Mouse (Mus musculus) heart, embryonic 10.5 days (tissue): ENCODE measurements around the gene Psme3. TPM values are rescaled to one million over a fixed set of nuclear protein-coding genes. Genes with fewer than 3 reads are reported as not detected.

Experiments
- DNase-seq: peaks from one replicate; pipeline ENCODE4 v3.0.0-alpha.2; 2017; ENCODE audit warnings: low spot score
- H3K27ac ChIP-seq: fragments of 300-500 bp; sonication (generic); 2 replicates; pipeline ENCODE4 v1.5.1; 2016; ENCODE audit warnings: mild to moderate bottlenecking
- H3K27me3 ChIP-seq: fragments of 300-500 bp; sonication (generic); 2 replicates; pipeline ENCODE4 v1.6.1; 2016; ENCODE audit warnings: mild to moderate bottlenecking; ENCODE audit not compliant: poor library complexity, insufficient read depth, severe bottlenecking
- H3K36me3 ChIP-seq: fragments of 300-500 bp; sonication (generic); 2 replicates; pipeline ENCODE4 v1.6.1; 2016; ENCODE audit warnings: mild to moderate bottlenecking, moderate library complexity
- H3K4me1 ChIP-seq: fragments of 300-500 bp; sonication (generic); 2 replicates; pipeline ENCODE4 v1.6.1; 2016; ENCODE audit warnings: mild to moderate bottlenecking
- H3K4me3 ChIP-seq: fragments of 300-500 bp; sonication (generic); 2 replicates; pipeline ENCODE4 v1.5.1; 2016; ENCODE audit warnings: mild to moderate bottlenecking, moderate library complexity
- H3K9me3 ChIP-seq: fragments of 300-500 bp; sonication (generic); 2 replicates; pipeline ENCODE4 v1.6.1; 2016; ENCODE audit warnings: mild to moderate bottlenecking, moderate library complexity
- WGBS: fragments of 180-500 bp; shearing (Covaris S2); methylation state at CpG from one replicate; pipeline ENCODE4 v1.1.7; 2016; 5-methylcytosine and 5-hydroxymethylcytosine counted together
- polyA plus RNA-seq: library from polyadenylated mRNA; unstranded; fragments of >200 nt; fragmentation: Nextera tagmentation; extraction: Ambion mirVana; gene quantifications from 2 replicates; pipeline ENCODE4 v1.2.1, GENCODE M21; 2016

The Psme3 gene
- polyA plus RNA-seq, 1 experiment from 2014 or later: 177 TPM

DNA sequence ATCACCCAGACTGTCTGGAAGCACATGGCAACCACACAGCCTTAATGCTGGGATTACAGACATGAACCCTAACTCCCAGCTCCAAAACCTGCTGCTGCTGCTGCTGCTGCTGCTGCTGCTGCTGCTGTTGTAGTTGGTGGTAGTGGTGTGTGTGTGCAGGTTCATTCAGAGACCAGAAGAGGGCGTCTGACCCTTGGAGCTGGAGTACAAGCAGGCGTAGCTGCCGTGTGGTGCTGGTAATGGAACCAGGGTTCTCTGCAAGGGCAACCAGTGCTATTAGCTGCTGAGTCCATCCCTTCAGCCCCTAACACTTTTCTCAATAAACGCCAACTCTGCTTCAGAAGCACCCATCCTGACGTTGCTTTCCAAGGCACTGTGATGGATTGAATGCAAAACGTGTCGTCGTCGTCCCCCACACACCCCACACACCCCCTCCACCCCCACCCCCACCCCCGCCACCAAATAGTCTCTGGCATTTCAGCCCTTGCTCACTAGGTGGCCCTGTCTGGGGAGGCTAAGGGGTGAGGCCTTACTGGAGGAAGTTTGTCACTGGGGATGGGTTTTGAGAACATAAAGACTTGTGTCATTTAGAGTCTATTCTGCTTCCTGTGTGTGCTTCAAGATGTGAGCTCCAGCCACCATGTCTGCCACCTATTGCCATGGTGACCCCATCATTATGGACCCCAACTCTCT is 31.2 kb downstream of the Psme3 start:
- WGBS: 68% methylated on average over 10 of the region's 10 CpGs
- no peak overlapping the region for H3K27ac ChIP-seq
- peaks cover 18% of the 10 kb centered on the region for H3K4me1 ChIP-seq
- H3K36me3 ChIP-seq: 0 out of 2 replicates have a peak, but pooled peaks cover 2% of the 10 kb centered on the region
- H3K4me3 ChIP-seq: no peak overlapping the region
- H3K9me3 ChIP-seq: no peaks in the 10 kb centered on the region
- no peak for DNase-seq
- no peaks in the 10 kb centered on the region; the same call in 1 of the 2 replicates for H3K27me3 ChIP-seq

DNA sequence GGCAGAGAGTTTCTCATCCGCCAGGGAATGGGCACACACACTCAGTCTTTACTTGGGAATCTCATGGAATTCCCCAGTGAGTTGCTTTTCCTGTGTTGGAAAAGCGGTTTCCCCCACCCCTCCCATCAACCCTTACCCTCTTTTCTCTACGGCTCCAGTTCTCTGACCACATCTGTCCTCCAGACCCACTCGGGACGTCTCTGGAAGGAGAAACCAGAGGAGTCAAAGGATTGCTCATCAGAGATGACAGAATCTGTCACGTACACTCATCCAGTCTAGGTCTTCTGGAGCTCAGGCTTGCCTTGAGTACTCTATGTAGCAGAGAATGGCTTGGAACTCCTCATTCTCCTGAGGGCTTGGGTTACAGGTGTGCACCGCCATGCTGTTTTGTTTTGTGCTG is 32.8 kb downstream of the Psme3 start:
- 60% methylated on average over 7 of the region's 7 CpGs for WGBS
- Histone ChIP-seq H3K27ac (no peak overlapping the region), H3K27me3 (no peaks in the 10 kb centered on the region; the same call in 1 of the 2 replicates), H3K4me1 (peaks cover 19% of the 10 kb centered on the region), H3K4me3 (no peak overlapping the region), H3K36me3 (0 out of 2 replicates have a peak, but pooled peaks cover 2% of the 10 kb centered on the region), H3K9me3 (no peaks in the 10 kb centered on the region)
- DNase-seq: no peak

DNA sequence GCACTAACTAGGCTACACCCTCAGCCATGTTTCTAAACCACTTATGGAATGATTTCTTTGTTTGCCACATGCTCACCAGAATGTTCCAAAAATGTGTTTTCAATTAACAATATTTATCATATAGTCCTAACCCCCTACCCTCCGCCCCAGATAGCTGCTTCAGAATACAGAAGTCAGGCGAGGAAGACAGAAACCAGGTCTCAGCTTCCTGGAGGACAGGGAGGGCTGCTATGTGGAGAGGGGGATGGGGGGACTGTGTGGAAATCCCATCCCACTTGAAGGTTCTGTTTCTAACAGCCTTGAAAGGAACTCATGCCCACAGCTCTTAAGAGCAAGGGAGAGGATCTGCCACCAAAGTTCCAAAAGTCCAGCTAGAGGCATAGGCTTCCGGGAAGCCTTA is 33.2 kb downstream of the Psme3 start:
- Histone ChIP-seq H3K9me3 (no peaks in the 10 kb centered on the region), H3K27me3 (no peaks in the 10 kb centered on the region; the same call in 1 of the 2 replicates), H3K4me3 (no peak overlapping the region), H3K4me1 (peaks cover 19% of the 10 kb centered on the region), H3K36me3 (0 out of 2 replicates have a peak, but pooled peaks cover 2% of the 10 kb centered on the region), H3K27ac (no peak overlapping the region)
- no peak for DNase-seq
- WGBS: 73% methylated on average over 3 of the region's 3 CpGs

DNA sequence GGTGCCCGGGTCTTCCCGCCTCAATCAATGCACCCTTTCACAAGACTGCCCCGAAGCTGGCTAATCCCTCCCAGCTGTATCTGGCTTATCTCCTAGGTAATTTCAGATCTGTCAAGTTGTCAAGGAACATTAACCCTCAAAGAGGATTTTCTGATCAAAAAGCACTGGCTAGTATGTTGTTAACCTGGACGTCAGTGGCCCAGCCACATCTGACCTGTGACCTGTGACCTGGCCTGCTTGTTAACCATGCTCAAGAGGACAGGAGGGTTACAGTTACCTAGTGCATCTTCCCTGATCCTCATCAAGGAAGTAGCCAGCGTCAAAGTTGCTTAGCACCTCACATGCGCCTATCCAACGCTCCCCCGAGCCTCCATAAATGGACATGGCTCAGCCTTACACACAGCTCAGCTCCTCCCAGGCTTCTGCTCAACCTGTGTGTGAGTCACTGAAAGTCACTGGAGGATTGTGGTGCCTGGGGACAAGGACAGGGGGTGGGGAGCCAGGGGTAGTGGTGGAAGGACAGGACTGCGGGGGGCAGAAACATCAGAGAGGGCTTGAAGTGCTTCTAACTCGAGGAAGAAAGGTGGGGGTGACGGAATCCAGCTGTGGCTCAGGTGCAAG is 35.2 kb downstream of the Psme3 start:
- Histone ChIP-seq H3K9me3 (no peaks in the 10 kb centered on the region), H3K36me3 (0 out of 2 replicates have a peak, but pooled peaks cover 2% of the 10 kb centered on the region), H3K27me3 (no peaks in the 10 kb centered on the region; the same call in 1 of the 2 replicates), H3K4me1 (peaks cover 19% of the 10 kb centered on the region), H3K27ac (0 out of 2 replicates have a peak overlapping the region, but pooled peaks have one; percentile 10), H3K4me3 (no peak overlapping the region)
- whole genome bisulfite sequencing: 54% methylated on average over 11 of the region's 11 CpGs
- no peak for DNase-seq

DNA sequence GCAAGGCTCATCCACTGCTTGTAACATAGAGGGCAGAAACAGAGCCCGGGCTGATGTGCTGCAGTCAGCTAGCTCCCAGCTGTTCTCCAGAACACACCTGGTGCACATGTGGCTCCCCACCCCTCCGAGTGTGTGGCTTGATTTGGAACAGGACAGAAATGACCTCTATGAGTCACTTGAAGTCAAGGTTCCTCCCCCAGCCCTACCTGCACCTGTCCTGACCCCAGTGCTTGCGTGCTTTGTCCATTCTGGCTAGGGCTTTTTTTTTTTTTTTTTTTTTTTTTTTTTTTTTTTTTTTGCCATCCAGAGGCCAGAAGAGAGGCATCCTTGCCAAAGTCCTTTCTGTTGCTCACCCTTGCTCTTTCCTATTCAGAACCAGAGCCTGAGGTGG is 35.7 kb downstream of the Psme3 start:
- 56% methylated on average over 3 of the region's 3 CpGs for WGBS
- Histone ChIP-seq H3K27me3 (no peaks in the 10 kb centered on the region; the same call in 1 of the 2 replicates), H3K27ac (0 out of 2 replicates have a peak overlapping the region, but pooled peaks have one; percentile 10), H3K4me1 (peaks cover 19% of the 10 kb centered on the region), H3K4me3 (no peak overlapping the region), H3K9me3 (no peaks in the 10 kb centered on the region), H3K36me3 (0 out of 2 replicates have a peak, but pooled peaks cover 2% of the 10 kb centered on the region)
- no peak for DNase-seq

DNA sequence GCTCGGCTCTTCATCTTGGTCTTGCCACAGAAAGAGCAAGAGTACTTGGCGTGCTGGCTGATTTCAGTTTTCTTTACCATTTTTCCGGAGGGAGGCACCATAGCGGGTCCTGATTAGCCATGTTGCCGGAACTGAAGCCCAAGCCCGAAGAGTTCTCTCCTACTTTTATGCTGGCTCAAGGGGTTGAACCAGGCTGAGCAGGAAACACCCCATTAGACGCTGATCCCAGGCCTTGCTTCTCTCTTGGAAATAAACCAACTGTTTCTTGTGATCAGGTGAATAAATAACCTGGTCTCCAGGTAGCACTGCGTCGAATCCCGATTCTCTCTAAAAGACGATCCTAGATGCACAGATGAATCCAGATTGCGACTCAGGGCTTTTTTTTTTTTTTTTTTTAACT is 37.4 kb downstream of the Psme3 start:
- no peaks in the 10 kb centered on the region; the same call in 1 of the 2 replicates for H3K27me3 ChIP-seq
- 0 out of 2 replicates have a peak, but pooled peaks cover 2% of the 10 kb centered on the region for H3K36me3 ChIP-seq
- WGBS: 87% methylated on average over 12 of the region's 12 CpGs
- H3K9me3 ChIP-seq: no peaks in the 10 kb centered on the region
- H3K4me1 ChIP-seq: peaks cover 21% of the 10 kb centered on the region
- H3K4me3 ChIP-seq: no peak overlapping the region
- no peak for DNase-seq
- no peak overlapping the region for H3K27ac ChIP-seq

DNA sequence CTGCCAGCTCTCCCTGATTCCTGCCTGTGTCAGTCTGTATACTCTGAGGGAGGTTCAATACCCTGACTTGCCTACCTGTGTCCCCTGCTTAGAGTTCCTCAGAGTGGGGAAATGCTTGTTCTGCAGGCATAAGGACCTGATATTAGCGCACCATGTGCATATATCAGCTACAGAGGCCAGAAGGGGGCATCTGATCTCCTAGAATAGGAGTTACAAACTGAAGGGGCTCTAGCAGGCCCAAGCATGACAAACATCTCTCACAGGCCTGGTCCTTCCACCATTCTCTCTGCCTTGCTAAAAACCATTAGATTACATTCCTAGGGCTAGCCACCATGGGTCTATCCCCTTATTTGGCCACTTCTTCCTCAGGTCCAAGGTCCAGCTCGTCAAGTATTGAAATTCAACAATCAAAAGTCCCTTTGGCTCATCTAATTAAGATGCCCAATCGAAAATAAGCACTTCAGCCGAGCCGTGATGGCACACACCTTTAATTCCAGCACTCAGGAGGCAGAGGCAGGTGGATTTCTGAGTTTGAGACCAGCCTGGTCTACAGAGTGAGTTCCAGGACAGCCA is 38.5 kb downstream of the Psme3 start:
- Histone ChIP-seq H3K36me3 (0 out of 2 replicates have a peak, but pooled peaks cover 2% of the 10 kb centered on the region), H3K4me1 (peaks cover 16% of the 10 kb centered on the region), H3K27ac (no peak overlapping the region), H3K27me3 (no peaks in the 10 kb centered on the region; the same call in 1 of the 2 replicates), H3K9me3 (no peaks in the 10 kb centered on the region), H3K4me3 (no peak overlapping the region)
- 81% methylated on average over 5 of the region's 5 CpGs for WGBS
- no peak for DNase-seq

DNA sequence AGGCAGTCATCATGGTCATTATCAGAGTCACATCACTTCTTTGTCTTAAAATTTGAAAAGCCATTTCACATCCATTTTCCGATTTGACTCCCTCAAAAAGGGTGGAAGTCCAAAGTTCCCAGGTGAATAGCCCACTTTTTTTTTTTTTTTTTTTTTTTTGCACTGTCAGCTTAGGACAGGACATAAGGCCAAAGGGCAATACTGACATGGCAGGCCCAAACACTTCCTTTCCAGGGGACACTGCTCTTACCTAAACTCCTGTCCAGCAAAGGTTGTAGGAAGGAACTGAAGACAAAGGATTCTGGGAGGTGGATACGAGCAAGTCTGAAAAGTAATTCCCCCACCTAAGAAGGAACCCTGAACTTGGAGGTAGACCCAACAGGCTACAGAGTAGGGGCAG is 39.9 kb downstream of the Psme3 start:
- Histone ChIP-seq H3K27me3 (no peaks in the 10 kb centered on the region; the same call in 1 of the 2 replicates), H3K4me3 (no peak overlapping the region), H3K4me1 (peaks cover 30% of the 10 kb centered on the region), H3K27ac (no peak overlapping the region), H3K36me3 (0 out of 2 replicates have a peak, but pooled peaks cover 2% of the 10 kb centered on the region), H3K9me3 (no peaks in the 10 kb centered on the region)
- WGBS: 82% methylated on average over 2 of the region's 2 CpGs
- DNase-seq: no peak

DNA sequence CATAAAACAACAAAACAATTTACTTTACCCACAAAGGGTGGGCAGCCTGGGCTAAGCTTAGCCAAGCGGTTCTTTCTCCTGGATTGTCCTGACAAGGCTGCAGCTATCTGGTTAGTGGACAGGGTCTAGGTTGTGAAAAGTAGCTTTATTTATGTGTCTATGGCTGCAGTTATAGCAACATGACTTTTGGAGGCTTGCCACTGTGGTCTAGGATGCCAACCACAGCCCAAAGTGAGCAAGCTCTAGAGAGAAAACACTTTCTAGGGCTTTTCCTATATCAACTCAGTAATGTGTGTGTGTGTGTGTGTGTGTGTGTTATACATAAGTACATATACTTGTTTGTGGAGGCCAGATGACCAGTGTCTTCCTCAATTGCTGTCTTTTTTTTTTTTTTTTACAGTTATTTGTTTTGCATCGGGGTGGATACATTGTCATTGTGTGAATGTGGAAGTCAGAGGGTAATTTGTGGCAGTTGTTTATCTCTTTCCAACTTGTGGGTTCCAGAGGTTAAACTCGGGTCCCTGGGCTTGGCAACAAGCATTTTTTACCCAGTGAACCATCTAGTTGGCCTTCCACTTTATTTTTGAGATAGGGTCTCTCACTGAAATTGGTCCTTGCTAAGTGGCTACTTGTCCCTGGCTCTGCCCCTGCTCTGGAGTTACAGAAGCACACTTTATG is 41.6 kb downstream of the Psme3 start:
- Histone ChIP-seq H3K9me3 (no peaks in the 10 kb centered on the region), H3K27me3 (no peaks in the 10 kb centered on the region), H3K4me3 (no peak overlapping the region), H3K4me1 (peaks cover 30% of the 10 kb centered on the region), H3K27ac (no peak overlapping the region), H3K36me3 (no peaks in the 10 kb centered on the region)
- DNase-seq: no peak
- 74% methylated on average over 3 of the region's 3 CpGs for WGBS

DNA sequence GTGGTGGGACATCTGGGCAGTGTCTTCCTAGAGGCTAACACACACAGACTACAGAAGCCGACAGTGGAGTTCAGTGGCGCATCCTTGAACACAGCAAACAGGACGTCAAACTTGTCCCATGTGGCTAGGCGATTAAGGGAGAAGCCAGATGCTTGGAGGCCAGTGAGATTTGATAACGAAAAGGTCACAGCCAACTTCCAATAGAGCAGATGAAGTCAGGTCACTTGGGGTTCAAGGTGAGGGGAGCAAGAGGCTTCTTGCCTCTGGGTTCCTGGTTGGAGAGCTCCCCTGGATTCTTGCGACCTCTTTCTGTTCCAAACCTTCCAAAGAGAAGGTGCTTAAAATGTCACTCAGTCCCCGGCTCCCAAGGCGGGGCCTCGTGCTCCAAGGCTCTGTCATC is 43.8 kb downstream of the Psme3 start:
- Histone ChIP-seq H3K27me3 (no peaks in the 10 kb centered on the region), H3K27ac (peak overlapping the region; percentile 83; the same call in 1 of the 2 replicates), H3K36me3 (no peaks in the 10 kb centered on the region), H3K4me3 (no peak overlapping the region), H3K9me3 (no peaks in the 10 kb centered on the region), H3K4me1 (peaks cover 36% of the 10 kb centered on the region)
- no peak for DNase-seq
- 56% methylated on average over 9 of the region's 9 CpGs for WGBS

DNA sequence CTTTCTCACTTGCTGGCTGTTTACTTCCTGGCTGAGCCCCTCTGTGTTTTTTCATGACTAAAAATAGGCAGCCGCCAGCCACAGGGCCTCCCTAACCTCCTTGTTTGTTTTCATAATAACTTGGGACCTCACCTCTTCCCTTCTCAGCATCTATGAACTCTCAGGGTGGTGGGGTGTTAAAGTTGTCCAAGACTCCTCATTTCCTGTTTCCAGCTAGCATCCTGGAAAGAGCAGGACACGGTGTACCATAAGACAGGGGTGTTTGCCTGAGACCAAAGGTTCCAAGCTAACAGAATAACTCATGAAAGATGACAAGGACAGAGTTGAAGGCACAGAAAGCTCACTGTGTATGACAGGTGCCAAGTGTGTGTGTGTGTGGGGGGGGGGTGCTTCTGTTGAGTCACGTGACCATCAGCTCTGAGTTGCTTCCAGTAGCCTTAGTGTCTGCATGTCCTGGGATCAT is 44.7 kb downstream of the Psme3 start:
- peak overlapping the region; percentile 83 for H3K27ac ChIP-seq
- no peak for DNase-seq
- no peaks in the 10 kb centered on the region for H3K9me3 ChIP-seq
- peaks cover 39% of the 10 kb centered on the region for H3K4me1 ChIP-seq
- 37% methylated on average over 3 of the region's 3 CpGs for WGBS
- no peak overlapping the region for H3K4me3 ChIP-seq
- H3K36me3 ChIP-seq: no peaks in the 10 kb centered on the region
- H3K27me3 ChIP-seq: no peaks in the 10 kb centered on the region

DNA sequence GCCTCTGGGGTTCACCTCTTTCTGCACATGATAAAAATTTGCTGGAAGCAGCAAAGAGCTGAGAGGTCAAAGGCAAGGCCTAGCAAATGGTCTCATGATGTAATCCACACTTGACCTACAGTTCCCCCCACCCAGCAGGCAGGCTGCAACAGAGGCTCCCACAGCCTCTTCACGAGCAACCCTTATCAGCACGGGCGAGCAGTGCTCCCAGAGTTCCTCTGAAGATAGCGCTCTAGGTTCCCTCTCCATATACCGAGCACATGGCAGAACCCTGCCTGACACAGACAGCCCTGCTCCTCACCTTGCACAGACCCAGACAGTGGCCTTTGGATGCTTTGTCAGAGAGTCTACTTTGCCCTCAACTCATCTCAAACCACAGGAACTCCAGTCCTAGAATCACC is 48.5 kb downstream of the Psme3 start:
- Histone ChIP-seq H3K9me3 (no peaks in the 10 kb centered on the region), H3K4me3 (no peak overlapping the region), H3K27ac (peak overlapping the region; percentile 42), H3K36me3 (no peaks in the 10 kb centered on the region), H3K27me3 (peaks cover 7% of the 10 kb centered on the region; the same call in 1 of the 2 replicates), H3K4me1 (peaks cover 33% of the 10 kb centered on the region)
- 19% methylated on average over 5 of the region's 5 CpGs for WGBS
- no peak for DNase-seq
